Mouse (Mus musculus): Measurements from ENCODE around the gene Soat1.

DNA sequence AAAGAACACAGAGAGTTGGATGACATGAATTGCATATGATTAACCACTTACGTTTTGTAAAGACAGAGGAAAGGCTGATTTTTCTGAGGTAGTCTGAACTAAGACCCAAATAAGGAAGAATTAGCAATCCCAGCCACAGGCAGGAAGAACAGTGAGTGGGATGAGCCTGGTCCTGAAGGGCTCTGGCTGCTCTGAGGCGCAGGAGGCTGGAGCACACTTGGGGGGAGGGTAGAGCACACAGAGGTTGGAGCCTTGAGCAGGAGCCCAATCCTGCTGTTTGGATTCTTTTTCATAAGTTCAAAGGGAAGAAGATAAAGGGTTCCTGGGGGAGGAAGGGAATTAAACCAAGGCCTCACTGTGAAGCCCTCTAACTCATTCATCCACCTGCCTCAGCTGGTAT lies 1.9 kb upstream of the Soat1 start:
- no peak for TF ChIP-seq POLR2A (IDR thresholded peaks at IDR 0.05; ENCODE audit: low read depth, low read length)
- no peak for TF ChIP-seq CTCF (conservative IDR thresholded peaks at IDR 0.05; ENCODE audit: insufficient read depth, insufficient read length, low read depth, low read length)
